Mouse (Mus musculus): ENCODE data around the gene Crebl2. TPM values are rescaled to one million over a fixed set of nuclear protein-coding genes. Genes with fewer than 3 reads are reported as not detected.
A peak's percentile ranks its signal among the peaks of the same experiment; 100 is the strongest.

The Crebl2 gene
- polyA plus RNA-seq (2016; fragmentation: Nextera tagmentation; extraction: Ambion mirVana), result 1.7 and 1.8 TPM in 2 replicates

GRCm38 (mm10) chr6:134829786-134830700, at the start of gene Crebl2:
TSS of gene Crebl2 (plus strand) at chr6:134830154.
- peaks cover 10% of the 10 kb centered on the region for H3K4me1 ChIP-seq
- H3K4me2 ChIP-seq, result peak within 1 kb of the TSS; percentile 79
- peak within 1 kb of the TSS; percentile 69 for H3K9ac ChIP-seq
- H3K4me3 ChIP-seq (replicated peaks), result peak within 1 kb of the TSS; percentile 79
- H3K27me3 ChIP-seq, result 0 out of 2 replicates have a peak, but pooled peaks cover 1% of the 10 kb centered on the region
- no peaks in the 10 kb centered on the region for H3K9me3 ChIP-seq
- H3K36me3 ChIP-seq (replicated peaks), result no peaks in the 10 kb centered on the region
- ATAC-seq (ENCODE audit: low FRiP score), result peak; percentile 98
- WGBS, result under 1% methylated on average over 55 of the region's 58 CpGs
- H3K27ac ChIP-seq, result peak within 1 kb of the TSS; percentile 81

DNA sequence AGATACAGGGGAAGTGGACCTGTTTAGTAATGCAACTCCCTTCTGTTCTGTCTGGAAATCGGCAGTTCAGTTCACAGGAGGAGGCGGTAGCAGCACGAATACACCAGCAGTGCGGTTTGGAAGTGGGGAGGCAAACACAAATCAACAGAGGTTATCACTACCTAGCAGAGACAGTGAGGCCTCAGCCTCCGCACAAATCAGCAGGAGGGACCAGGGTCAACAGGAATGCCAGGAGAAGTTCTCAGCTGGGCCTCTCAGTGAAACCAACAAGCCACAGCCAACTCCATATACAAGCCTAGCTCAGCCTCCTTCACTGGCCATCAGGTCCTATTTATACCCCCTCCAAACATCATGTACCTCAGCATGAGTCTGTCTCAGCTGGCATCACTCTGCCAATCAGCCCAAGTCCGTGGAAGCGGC, 48.5 kb upstream of the Crebl2 start:
- H3K4me2 ChIP-seq, result no peak overlapping the region
- H3K4me3 ChIP-seq (replicated peaks), result no peak overlapping the region
- no peak for ATAC-seq (ENCODE audit: low FRiP score)
- no peak overlapping the region for H3K9ac ChIP-seq
- no peak overlapping the region for H3K27ac ChIP-seq
- 86% methylated on average over 7 of the region's 7 CpGs for WGBS
- H3K9me3 ChIP-seq, result no peaks in the 10 kb centered on the region
- H3K36me3 ChIP-seq (replicated peaks), result no peaks in the 10 kb centered on the region
- H3K27me3 ChIP-seq, result no peaks in the 10 kb centered on the region
- no peaks in the 10 kb centered on the region for H3K4me1 ChIP-seq

DNA sequence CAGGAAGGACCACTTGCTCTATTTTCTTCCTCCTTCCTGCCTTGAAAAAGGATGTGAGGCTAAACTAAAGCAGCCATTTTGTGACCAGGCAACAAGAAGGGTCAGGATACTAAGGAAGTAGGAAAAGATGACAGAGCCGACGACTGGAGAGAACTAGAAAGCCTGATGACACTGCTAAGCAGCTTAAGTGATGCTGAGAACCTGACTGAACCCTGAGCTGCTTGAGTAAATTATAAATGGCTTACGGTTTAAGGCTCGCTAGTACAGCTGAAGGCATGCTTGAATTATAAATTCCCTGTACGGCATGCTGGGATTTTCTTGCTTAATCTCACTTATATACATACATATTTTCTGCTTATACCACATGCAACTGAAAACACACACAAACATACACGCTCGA, 47.1 kb upstream of the Crebl2 start:
- H3K36me3 ChIP-seq (replicated peaks), result no peaks in the 10 kb centered on the region
- H3K4me3 ChIP-seq (replicated peaks), result no peak overlapping the region
- no peak overlapping the region for H3K27ac ChIP-seq
- WGBS, result 88% methylated on average over 7 of the region's 7 CpGs
- H3K4me2 ChIP-seq, result no peak overlapping the region
- H3K27me3 ChIP-seq, result no peaks in the 10 kb centered on the region
- H3K4me1 ChIP-seq, result no peaks in the 10 kb centered on the region
- no peaks in the 10 kb centered on the region for H3K9me3 ChIP-seq
- no peak overlapping the region for H3K9ac ChIP-seq
- ATAC-seq (ENCODE audit: low FRiP score), result no peak

- Histone ChIP-seq H3K4me1 (peaks cover 15% of the 10 kb centered on the region), H3K9ac (no peak overlapping the region), H3K4me2 (no peak overlapping the region), H3K27ac (no peak overlapping the region), H3K27me3 (no peaks in the 10 kb centered on the region), H3K4me3 (replicated peaks) (no peak overlapping the region), H3K36me3 (replicated peaks) (no peaks in the 10 kb centered on the region), H3K9me3 (no peaks in the 10 kb centered on the region)
- ATAC-seq (ENCODE audit: low FRiP score), result no peak
- 69% methylated on average over 3 of the region's 3 CpGs for WGBS
These were observed 43.5 kb upstream of the Crebl2 start for GRCm38 (mm10) chr6:134786426-134786825.

DNA sequence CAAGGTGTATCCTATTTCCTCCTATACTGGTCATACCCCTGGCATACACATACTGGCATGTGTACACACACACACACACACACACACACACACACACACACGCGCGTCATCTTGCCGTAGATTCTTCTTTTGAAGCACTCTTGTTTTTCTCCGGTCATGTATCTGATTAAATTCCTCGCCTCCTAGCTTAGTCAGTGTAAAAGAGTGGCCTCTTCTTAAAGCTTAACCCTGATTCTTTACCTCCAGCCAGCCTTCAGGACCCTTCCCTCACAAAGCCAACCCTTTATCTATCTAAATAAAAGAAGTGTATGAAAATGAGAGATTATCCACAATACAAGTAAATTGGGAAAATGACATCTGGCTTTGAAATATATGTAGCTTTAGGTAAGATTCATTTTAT, 40.9 kb upstream of the Crebl2 start:
- Histone ChIP-seq H3K36me3 (replicated peaks) (no peaks in the 10 kb centered on the region), H3K4me1 (peaks cover 22% of the 10 kb centered on the region), H3K4me2 (no peak overlapping the region), H3K27ac (no peak overlapping the region), H3K9ac (no peak overlapping the region), H3K9me3 (no peaks in the 10 kb centered on the region), H3K27me3 (peaks cover 11% of the 10 kb centered on the region; the same call in 1 of the 2 replicates), H3K4me3 (replicated peaks) (no peak overlapping the region)
- 50% methylated on average over 6 of the region's 6 CpGs for WGBS
- no peak for ATAC-seq (ENCODE audit: low FRiP score)

- peaks cover 11% of the 10 kb centered on the region; the same call in 1 of the 2 replicates for H3K27me3 ChIP-seq
- H3K9ac ChIP-seq, result peak overlapping the region; percentile 87
- peak overlapping the region; percentile 68 for H3K4me2 ChIP-seq
- no peaks in the 10 kb centered on the region for H3K36me3 ChIP-seq (replicated peaks)
- WGBS, result under 1% methylated on average over 45 of the region's 46 CpGs
- H3K27ac ChIP-seq, result peak overlapping the region; percentile 94
- peak overlapping the region; percentile 74 for H3K4me3 ChIP-seq (replicated peaks)
- ATAC-seq (ENCODE audit: low FRiP score), result no peak
- no peaks in the 10 kb centered on the region for H3K9me3 ChIP-seq
- H3K4me1 ChIP-seq, result peaks cover 22% of the 10 kb centered on the region
These were observed 38.5 kb upstream of the Crebl2 start for GRCm38 (mm10) chr6:134791251-134792118.

DNA sequence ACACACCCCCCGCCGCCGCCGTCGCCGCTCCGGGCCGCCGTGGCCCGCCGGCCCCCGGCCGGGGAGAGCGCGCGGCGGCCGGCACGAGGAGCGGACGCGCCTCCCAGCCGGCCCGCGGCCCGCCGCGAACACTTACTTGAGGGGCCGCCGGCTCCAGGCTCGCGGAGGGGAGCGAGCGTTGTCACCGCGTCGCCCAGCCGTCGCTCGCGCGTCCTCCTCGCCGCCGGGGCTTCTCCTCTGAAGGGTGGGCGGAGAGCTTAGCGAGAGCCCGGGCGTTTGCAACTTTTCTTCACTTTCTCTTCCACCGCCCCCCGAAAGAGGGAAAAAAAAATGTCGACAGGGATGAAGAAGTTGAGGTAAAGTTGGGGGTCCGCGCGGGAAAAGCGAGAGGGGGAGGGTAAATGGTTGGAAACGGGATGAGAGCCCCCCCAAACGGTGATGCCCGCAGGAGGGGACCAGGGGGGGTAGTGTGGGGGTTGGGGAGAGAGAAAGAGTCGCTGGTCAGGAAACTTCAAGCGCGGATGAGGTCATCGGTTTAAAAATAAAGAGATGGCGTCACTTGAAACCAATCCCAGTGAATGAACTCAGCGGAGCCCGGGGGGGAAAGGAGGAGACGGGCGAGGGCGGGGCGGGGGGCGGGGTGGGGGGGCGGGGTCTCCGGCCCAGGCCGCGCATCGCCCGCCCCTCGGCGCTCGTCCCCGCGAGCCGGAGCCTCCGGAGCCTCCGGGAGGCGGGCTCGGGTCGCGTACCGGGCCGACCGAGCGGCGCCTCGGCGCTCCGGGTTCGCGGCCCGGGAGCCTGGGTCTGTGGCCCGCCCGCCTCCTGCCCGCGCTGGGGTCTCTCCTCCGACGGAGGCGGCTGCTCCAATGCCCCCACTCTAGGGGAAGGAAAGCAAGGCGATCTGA, 37.6 kb upstream of the Crebl2 start, which contains the start of gene Dusp16:
TSS of gene Dusp16 (minus strand) at position 485 of the 905 bp plus-strand sequence.
- Histone ChIP-seq H3K36me3 (replicated peaks) (no peaks in the 10 kb centered on the region), H3K27me3 (peaks cover 11% of the 10 kb centered on the region; the same call in 1 of the 2 replicates), H3K4me3 (replicated peaks) (peak within 1 kb of the TSS; percentile 74), H3K9me3 (no peaks in the 10 kb centered on the region), H3K4me2 (peak within 1 kb of the TSS; percentile 68), H3K9ac (peak within 1 kb of the TSS; percentile 87), H3K4me1 (peaks cover 22% of the 10 kb centered on the region), H3K27ac (peak within 1 kb of the TSS; percentile 94)
- peak; percentile 89 for ATAC-seq (ENCODE audit: low FRiP score)
- under 1% methylated on average over 69 of the region's 108 CpGs for WGBS

DNA sequence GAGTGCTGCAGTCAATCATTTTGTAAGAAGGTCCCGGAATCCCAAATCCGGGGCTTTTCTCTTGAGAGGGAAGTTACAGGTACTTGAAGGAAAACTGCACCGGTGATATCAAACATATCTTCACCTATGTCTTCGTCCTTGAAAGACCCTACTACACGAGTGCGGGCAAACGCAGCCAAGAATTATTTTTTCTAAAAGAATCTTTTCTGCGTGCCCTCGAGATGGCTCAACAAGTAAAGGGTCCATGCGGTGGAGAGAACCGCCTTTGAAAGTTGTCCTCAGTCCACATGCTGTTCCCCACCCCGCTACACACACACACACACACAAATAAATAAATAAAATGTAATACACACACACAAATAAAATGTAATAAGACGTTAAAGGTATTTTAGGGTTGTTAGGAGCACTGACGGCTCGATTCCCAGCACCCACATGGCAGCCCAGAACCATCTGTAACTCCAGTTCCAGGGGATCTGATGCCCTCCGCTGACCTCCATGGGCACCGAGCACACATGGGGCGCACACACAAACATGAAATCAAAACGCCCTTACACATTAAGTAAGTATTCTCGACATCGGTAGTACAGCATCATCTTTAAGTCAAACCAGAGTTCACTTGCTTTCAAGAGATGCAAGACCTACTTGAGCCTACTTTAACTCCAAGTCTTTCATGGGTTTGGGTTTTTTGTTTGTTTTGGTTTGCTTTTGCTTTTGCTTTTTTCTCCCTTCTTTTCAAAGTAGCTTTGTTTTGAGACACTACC, 36.7 kb upstream of the Crebl2 start:
- no peak; the same call in 1 of the 2 replicates for ATAC-seq (ENCODE audit: low FRiP score)
- peaks cover 22% of the 10 kb centered on the region for H3K4me1 ChIP-seq
- peaks cover 11% of the 10 kb centered on the region; the same call in 1 of the 2 replicates for H3K27me3 ChIP-seq
- peak overlapping the region; percentile 87 for H3K9ac ChIP-seq
- H3K36me3 ChIP-seq (replicated peaks), result no peaks in the 10 kb centered on the region
- H3K4me3 ChIP-seq (replicated peaks), result peak overlapping the region; percentile 74
- no peaks in the 10 kb centered on the region for H3K9me3 ChIP-seq
- H3K4me2 ChIP-seq, result peak overlapping the region; percentile 68
- H3K27ac ChIP-seq, result 0 out of 2 replicates have a peak overlapping the region, but pooled peaks have one; percentile 25
- 37% methylated on average over 21 of the region's 21 CpGs for WGBS

DNA sequence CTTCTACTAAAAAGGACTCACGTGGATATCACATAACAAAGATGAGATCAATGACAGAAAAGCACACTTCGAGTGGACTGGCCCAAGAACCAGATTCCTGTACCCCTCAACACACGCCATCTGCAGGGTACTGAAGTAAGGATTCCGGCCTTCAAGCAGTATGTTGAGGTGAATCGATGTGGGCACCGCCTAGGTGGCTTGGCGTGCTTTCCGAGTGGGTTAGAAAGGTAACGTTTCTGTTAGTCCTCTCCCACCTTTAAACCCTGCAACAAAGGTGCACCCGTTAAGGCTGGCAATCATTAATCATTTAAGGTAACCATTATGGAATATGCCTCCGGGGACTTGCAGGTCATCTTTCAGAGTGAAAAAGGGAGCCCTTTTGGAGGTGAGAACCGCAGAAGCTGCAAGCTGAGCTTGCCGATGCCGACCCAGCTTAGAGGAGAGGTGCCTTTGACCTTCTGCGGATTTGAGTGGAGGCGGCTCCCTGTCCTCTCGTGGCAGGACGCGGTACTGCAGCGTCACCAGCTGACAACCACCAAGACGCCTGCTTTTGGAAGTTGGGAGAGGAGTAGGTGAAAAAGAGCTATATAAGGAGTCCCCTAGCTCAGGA, 35.9 kb upstream of the Crebl2 start:
- peaks cover 11% of the 10 kb centered on the region; the same call in 1 of the 2 replicates for H3K27me3 ChIP-seq
- no peaks in the 10 kb centered on the region for H3K36me3 ChIP-seq (replicated peaks)
- H3K27ac ChIP-seq, result no peak overlapping the region
- H3K9ac ChIP-seq, result no peak overlapping the region
- H3K4me2 ChIP-seq, result peak overlapping the region; percentile 36
- 0 out of 2 replicates have a peak, but pooled peaks have one; percentile 37 for ATAC-seq (ENCODE audit: low FRiP score)
- 0 out of 2 replicates have a peak overlapping the region, but pooled peaks have one; percentile 7 for H3K4me3 ChIP-seq (replicated peaks)
- 15% methylated on average over 21 of the region's 21 CpGs for WGBS
- H3K9me3 ChIP-seq, result no peaks in the 10 kb centered on the region
- peaks cover 21% of the 10 kb centered on the region for H3K4me1 ChIP-seq

DNA sequence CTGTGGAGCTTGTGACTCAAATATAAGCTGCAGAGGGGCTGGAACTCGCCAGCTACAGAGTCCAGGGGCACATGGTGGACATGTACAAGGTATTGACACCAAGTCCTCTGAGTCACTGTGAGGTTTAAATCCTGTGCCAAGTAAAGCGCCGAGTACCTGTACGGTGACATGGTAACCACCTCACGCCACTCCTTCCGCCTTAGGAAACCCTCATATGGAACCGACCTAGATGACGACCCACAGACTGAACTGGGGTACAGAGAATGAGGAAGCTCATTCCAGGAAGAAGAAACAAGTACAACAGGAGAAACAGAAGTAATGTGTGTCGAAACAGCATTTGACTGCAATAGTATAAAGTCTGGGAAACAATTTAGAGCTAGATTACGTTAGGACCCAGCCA, 33.7 kb upstream of the Crebl2 start:
- no peak for ATAC-seq (ENCODE audit: low FRiP score)
- WGBS, result 88% methylated on average over 10 of the region's 10 CpGs
- no peak overlapping the region for H3K9ac ChIP-seq
- H3K4me1 ChIP-seq, result peaks cover 8% of the 10 kb centered on the region
- no peaks in the 10 kb centered on the region for H3K9me3 ChIP-seq
- H3K4me2 ChIP-seq, result no peak overlapping the region
- H3K36me3 ChIP-seq (replicated peaks), result no peaks in the 10 kb centered on the region
- H3K27me3 ChIP-seq, result peaks cover 11% of the 10 kb centered on the region; the same call in 1 of the 2 replicates
- H3K27ac ChIP-seq, result no peak overlapping the region
- no peak overlapping the region for H3K4me3 ChIP-seq (replicated peaks)

Data from forebrain, embryonic 12.5 days (tissue).